Mouse (Mus musculus) hindbrain, embryonic 16.5 days (tissue): Measurements from ENCODE around the gene Stap1. TPM values are rescaled to one million over a fixed set of nuclear protein-coding genes. Genes with fewer than 3 reads are reported as not detected.

Experiments
- ATAC-seq: fragments of 200-750 bp; cut with Nextera tagmentation; 2 replicates; pipeline ENCODE4 v1.8.0; 2017; ENCODE audit warnings: moderate TSS enrichment, moderate library complexity
- H3K27ac ChIP-seq: fragments of 300-500 bp; sonication (generic); 2 replicates; pipeline ENCODE4 v1.5.1; 2014; ENCODE audit warnings: low read depth, mild to moderate bottlenecking, control low read depth, low read length, moderate library complexity
- H3K27me3 ChIP-seq: fragments of 300-500 bp; sonication (generic); replicated peaks from 2 replicates; pipeline ENCODE4 v1.6.1; 2014; ENCODE audit warnings: low read length; ENCODE audit not compliant: control insufficient read depth, insufficient read depth
- H3K36me3 ChIP-seq: fragments of 300-500 bp; sonication (generic); 2 replicates; pipeline ENCODE4 v1.6.1; 2014; ENCODE audit warnings: mild to moderate bottlenecking, low read length, moderate library complexity, mixed read lengths; ENCODE audit not compliant: control insufficient read depth, insufficient read depth
- H3K4me1 ChIP-seq: fragments of 300-500 bp; sonication (generic); 2 replicates; pipeline ENCODE4 v1.6.1; 2014; ENCODE audit warnings: low read depth, low read length; ENCODE audit not compliant: control insufficient read depth, insufficient read depth
- H3K4me2 ChIP-seq: fragments of 300-500 bp; sonication (generic); 2 replicates; pipeline ENCODE4 v1.6.1; 2014; ENCODE audit warnings: mild to moderate bottlenecking, low read length, control low read depth, moderate library complexity
- H3K4me3 ChIP-seq: fragments of 300-500 bp; sonication (generic); 2 replicates; pipeline ENCODE4 v1.5.1; 2014; ENCODE audit warnings: mild to moderate bottlenecking, low read length, control low read depth, moderate library complexity
- H3K9ac ChIP-seq: fragments of 300-500 bp; sonication (generic); 2 replicates; pipeline ENCODE4 v1.6.1; 2014; ENCODE audit warnings: low read depth, mild to moderate bottlenecking, control low read depth, low read length, moderate library complexity
- H3K9me3 ChIP-seq: fragments of 300-500 bp; sonication (generic); 2 replicates; pipeline ENCODE4 v1.6.1; 2014; ENCODE audit warnings: mild to moderate bottlenecking, low read length, moderate library complexity; ENCODE audit not compliant: control insufficient read depth
- WGBS: fragments of 180-500 bp; shearing (Covaris S2); extraction: QIAGEN DNeasy Blood & Tissue Kit; methylation state at CpG from one replicate; pipeline ENCODE4 v1.1.7; 2014; 5-methylcytosine and 5-hydroxymethylcytosine counted together
- polyA plus RNA-seq: library from polyadenylated mRNA; unstranded; fragments of >200 nt; fragmentation: Nextera tagmentation; extraction: Ambion mirVana; gene quantifications from 2 replicates; pipeline ENCODE4 v1.2.1, GENCODE M21; 2015

Stap1 gene
- polyA plus RNA-seq, result 0.34 and 0.42 TPM in 2 replicates

GRCm38 (mm10) chr5:86071538-86071937 is at the start of gene Stap1:
TSS of gene Stap1 (plus strand) at chr5:86071746.
- Histone ChIP-seq H3K27me3 (no peaks in the 10 kb centered on the region), H3K9ac (no peak within 1 kb of the TSS), H3K4me3 (no peak within 1 kb of the TSS), H3K9me3 (no peaks in the 10 kb centered on the region), H3K27ac (no peak within 1 kb of the TSS), H3K4me2 (no peak within 1 kb of the TSS), H3K36me3 (no peaks in the 10 kb centered on the region), H3K4me1 (peaks cover 4% of the 10 kb centered on the region; the same call in 1 of the 2 replicates)
- WGBS, result 74% methylated on average over 7 of the region's 7 CpGs
- no peak for ATAC-seq

DNA sequence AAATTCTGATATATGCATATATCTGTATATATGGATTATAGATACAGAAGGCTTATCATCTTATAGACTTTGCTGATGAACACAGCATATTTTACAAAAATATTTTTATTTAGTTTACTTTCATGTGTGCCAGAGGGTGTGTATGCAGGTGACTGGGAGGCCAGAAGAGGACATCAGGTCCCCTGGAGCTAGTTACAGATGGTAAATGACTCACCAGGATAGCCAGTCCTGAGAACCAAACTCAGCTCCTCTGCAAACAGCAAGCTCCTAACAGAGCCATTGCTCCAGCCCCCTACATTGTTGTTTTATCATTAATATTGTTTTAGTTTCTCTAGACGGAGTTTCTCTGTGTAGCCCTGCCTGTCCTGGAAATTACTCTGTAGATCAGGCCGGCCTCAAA is 41.7 kb upstream of the Stap1 start:
- Histone ChIP-seq H3K4me1 (no peaks in the 10 kb centered on the region), H3K27ac (no peak overlapping the region), H3K9me3 (no peaks in the 10 kb centered on the region), H3K27me3 (no peaks in the 10 kb centered on the region), H3K36me3 (peaks cover 24% of the 10 kb centered on the region), H3K4me3 (no peak overlapping the region), H3K4me2 (no peak overlapping the region), H3K9ac (no peak overlapping the region)
- 84% methylated on average over 2 of the region's 2 CpGs for WGBS
- no peak for ATAC-seq

DNA sequence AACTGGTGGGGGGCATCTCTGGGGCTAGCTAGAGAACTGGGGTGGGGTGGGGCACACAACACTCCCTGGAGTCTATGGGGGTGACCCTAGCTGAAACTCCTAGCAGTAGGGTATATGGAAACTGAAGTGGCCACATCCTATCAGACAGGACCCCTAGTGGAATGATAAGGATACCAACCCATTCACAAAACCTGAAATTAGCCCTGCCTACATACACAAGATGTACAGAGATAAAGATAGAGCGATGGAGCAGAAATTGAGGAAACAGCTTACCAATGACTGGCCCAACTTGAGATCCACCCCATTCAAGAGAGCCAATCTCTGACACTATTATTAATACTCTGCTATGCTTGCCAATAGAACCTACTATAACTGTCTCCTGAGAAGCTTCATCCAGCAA is 8.0 kb upstream of the Stap1 start:
- H3K4me1 ChIP-seq, result peaks cover 13% of the 10 kb centered on the region
- no peak overlapping the region for H3K27ac ChIP-seq
- no peaks in the 10 kb centered on the region for H3K9me3 ChIP-seq
- H3K4me2 ChIP-seq, result peak overlapping the region; percentile 59
- ATAC-seq, result no peak
- H3K9ac ChIP-seq, result no peak overlapping the region
- no peaks in the 10 kb centered on the region for H3K36me3 ChIP-seq
- H3K4me3 ChIP-seq, result no peak overlapping the region
- no peaks in the 10 kb centered on the region for H3K27me3 ChIP-seq
- WGBS, result 91% methylated on average over 1 of the region's 1 CpGs

DNA sequence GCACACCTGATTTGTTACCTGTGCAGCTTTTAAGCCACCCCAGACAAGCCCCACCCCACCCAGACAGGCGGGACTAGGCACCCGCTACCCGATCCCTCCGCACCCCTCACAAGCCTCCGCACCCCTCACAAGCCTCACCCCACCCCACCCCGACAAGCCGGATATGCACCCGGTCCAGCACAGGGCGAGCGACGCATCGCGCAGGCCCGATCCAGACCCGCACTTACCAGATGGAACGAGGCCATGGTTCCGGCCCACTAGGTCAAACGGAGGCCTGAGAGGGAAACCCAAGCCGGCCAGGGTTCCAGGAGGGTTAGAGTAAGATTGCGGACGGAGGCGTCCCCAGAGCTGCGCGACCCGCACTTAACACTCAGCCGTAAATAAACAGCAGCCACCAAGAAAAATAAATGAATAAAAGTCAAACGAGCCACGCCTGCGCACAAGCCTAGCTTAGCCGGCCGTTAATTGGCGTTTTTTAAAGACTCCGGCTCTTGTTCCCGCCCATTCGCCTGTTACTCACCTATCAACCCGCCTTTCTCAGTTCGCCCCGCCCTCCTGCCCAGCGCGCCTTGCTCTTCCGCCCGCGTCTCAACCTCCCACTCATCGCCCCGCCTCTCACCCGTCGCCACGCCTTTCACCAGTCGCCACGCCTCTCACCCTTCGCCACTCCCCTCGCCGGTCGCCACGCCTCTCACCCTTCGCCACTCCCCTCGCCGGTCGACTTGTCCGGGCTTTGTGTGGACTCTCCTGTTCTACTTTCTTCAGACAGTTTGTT is 6.3 kb upstream of the Stap1 start, which contains the start of gene Cenpc1:
Gene Cenpc1 (minus strand): TSS at position 483 of the 775 bp plus-strand sequence.
- H3K27ac ChIP-seq, result peak within 1 kb of the TSS; percentile 91
- H3K4me1 ChIP-seq, result peaks cover 13% of the 10 kb centered on the region
- H3K27me3 ChIP-seq, result no peaks in the 10 kb centered on the region
- H3K9me3 ChIP-seq, result no peaks in the 10 kb centered on the region
- ATAC-seq, result peak; percentile 96
- H3K9ac ChIP-seq, result peak within 1 kb of the TSS; percentile 85
- H3K36me3 ChIP-seq, result no peaks in the 10 kb centered on the region
- peak within 1 kb of the TSS; percentile 59 for H3K4me2 ChIP-seq
- under 1% methylated on average over 56 of the region's 60 CpGs for WGBS
- peak within 1 kb of the TSS; percentile 75 for H3K4me3 ChIP-seq

DNA sequence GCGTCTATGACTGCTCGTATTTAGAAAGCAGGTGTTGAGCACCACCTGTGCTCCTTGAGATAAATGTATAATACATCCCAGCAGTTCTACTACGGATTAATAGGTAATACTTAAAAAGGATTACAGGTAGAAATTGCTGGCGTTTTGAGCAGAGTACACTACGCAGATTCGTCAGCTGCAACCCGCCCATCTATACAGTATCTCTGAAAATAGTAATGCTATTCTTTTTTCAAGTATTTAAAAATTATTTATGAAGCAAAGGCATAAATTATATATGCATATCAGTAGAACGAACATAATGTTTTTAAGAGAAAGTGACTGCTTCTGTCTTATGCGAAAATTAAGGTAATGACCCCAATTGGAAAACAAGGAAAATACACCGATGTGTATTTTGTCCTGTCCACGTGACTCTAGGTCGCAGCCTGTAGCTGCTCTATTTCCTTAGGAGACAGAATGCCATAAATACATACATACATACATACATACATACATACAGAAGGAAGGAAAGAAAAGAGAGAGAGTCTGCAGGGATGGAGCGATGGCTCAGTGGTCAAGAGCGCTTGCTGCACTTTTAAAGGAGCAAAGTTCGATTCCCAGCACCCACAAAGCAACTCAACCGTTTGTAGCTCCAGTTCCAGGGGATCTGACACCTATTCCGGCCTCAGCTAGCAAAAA is 5.5 kb upstream of the Stap1 start:
- Histone ChIP-seq H3K4me1 (peaks cover 13% of the 10 kb centered on the region), H3K9me3 (no peaks in the 10 kb centered on the region), H3K9ac (peak overlapping the region; percentile 19; the same call in 1 of the 2 replicates), H3K27ac (peak overlapping the region; percentile 55), H3K4me2 (peak overlapping the region; percentile 59), H3K4me3 (peak overlapping the region; percentile 75), H3K27me3 (no peaks in the 10 kb centered on the region), H3K36me3 (no peaks in the 10 kb centered on the region)
- WGBS, result under 1% methylated on average over 17 of the region's 17 CpGs
- peak; percentile 21 for ATAC-seq

GRCm38 (mm10) chr5:86066551-86066929 is 5.0 kb upstream of the Stap1 start:
- WGBS, result under 1% methylated on average over 17 of the region's 17 CpGs
- peak overlapping the region; percentile 46 for H3K9ac ChIP-seq
- ATAC-seq, result peak; percentile 60

GRCm38 (mm10) chr5:86068451-86068850 is 3.1 kb upstream of the Stap1 start:
- Histone ChIP-seq H3K9me3 (no peaks in the 10 kb centered on the region), H3K9ac (no peak overlapping the region), H3K27ac (no peak overlapping the region), H3K4me2 (no peak overlapping the region), H3K36me3 (no peaks in the 10 kb centered on the region), H3K4me3 (no peak overlapping the region), H3K4me1 (peaks cover 10% of the 10 kb centered on the region), H3K27me3 (no peaks in the 10 kb centered on the region)
- ATAC-seq, result no peak
- 91% methylated on average over 3 of the region's 3 CpGs for WGBS

More at GRCm38 (mm10) chr5:86066551-86066929, 5.0 kb upstream of the Stap1 start:
- Histone ChIP-seq H3K9me3 (no peaks in the 10 kb centered on the region), H3K27me3 (no peaks in the 10 kb centered on the region), H3K4me2 (peak overlapping the region; percentile 59), H3K4me1 (peaks cover 13% of the 10 kb centered on the region), H3K4me3 (peak overlapping the region; percentile 75), H3K27ac (no peak overlapping the region), H3K36me3 (no peaks in the 10 kb centered on the region)

- no peak overlapping the region for H3K4me2 ChIP-seq
- WGBS, result 78% methylated on average over 6 of the region's 6 CpGs
- no peak overlapping the region for H3K27ac ChIP-seq
- no peak overlapping the region for H3K9ac ChIP-seq
- no peak overlapping the region for H3K4me3 ChIP-seq
- peaks cover 4% of the 10 kb centered on the region; the same call in 1 of the 2 replicates for H3K4me1 ChIP-seq
- H3K36me3 ChIP-seq, result no peaks in the 10 kb centered on the region
- ATAC-seq, result no peak
- H3K9me3 ChIP-seq, result no peaks in the 10 kb centered on the region
- no peaks in the 10 kb centered on the region for H3K27me3 ChIP-seq
These were observed 2.4 kb upstream of the Stap1 start for GRCm38 (mm10) chr5:86069121-86069520.

DNA sequence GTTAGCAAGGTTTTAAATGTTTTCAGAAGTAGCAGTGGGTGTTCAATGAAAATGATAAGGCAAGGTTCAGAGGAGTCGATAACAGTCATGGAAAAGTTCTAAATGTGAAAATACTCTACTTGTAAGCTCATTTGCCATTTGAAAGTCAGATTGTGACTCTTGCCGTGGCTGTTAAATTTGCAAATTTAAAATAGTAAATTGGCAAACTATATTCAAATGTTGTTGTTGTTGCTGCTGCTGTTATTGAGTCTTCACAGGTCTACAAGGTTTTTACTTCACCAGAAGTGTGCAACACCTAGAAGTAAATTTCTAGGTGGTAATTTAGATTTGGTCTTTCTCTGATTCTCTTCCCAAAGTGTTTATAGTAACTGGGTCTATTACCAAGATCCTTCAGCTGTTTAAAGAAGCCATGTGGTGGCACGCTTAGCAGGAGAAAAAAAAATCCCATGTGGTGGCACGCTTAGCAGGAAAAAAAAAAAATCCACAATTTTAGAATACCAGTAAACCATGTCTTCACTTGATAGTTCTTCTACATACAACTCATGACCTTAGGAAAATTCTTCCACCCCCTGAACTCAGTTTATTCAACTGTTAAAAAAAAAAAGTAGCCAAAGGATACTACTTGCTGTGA is 1.3 kb downstream of the Stap1 start:
- WGBS, result 89% methylated on average over 4 of the region's 4 CpGs
- no peak overlapping the region for H3K27ac ChIP-seq
- no peak for ATAC-seq
- no peaks in the 10 kb centered on the region for H3K36me3 ChIP-seq
- H3K4me2 ChIP-seq, result no peak overlapping the region
- no peak overlapping the region for H3K9ac ChIP-seq
- H3K27me3 ChIP-seq, result no peaks in the 10 kb centered on the region
- H3K4me3 ChIP-seq, result no peak overlapping the region
- no peaks in the 10 kb centered on the region for H3K9me3 ChIP-seq
- no peaks in the 10 kb centered on the region for H3K4me1 ChIP-seq
